Mouse (Mus musculus) heart, adult 2 months (tissue): ENCODE data around the gene Ppp1r7. TPM values are rescaled to one million over a fixed set of nuclear protein-coding genes. Genes with fewer than 3 reads are reported as not detected.
"Not testable (repeated sequence)": the region's sequence is repeated elsewhere in the genome, so short reads cannot be mapped to it uniquely, and the experiment has no call there.

Experiments
- DNase-seq, 2 experiments: peaks; one replicate each; pipeline ENCODE4 v3.0.0; 2021
- H3K27ac ChIP-seq: fragments of 200-600 bp; 2 replicates; pipeline ENCODE4 v1.8.1; 2022
- H3K27me3 ChIP-seq: fragments of 200-500 bp; 2 replicates; pipeline ENCODE4 v1.6.1; 2012; ENCODE audit warnings: mild to moderate bottlenecking, low read length, inconsistent platforms, mixed read lengths; ENCODE audit not compliant: control insufficient read depth, insufficient read depth
- H3K36me3 ChIP-seq: fragments of 200-500 bp; 2 replicates; pipeline ENCODE4 v1.6.1; 2012; ENCODE audit warnings: low read length, inconsistent platforms; ENCODE audit not compliant: control insufficient read depth, insufficient read depth
- H3K4me1 ChIP-seq: fragments of 200-500 bp; 2 replicates; pipeline ENCODE4 v1.6.1; 2011; ENCODE audit warnings: low read length; ENCODE audit not compliant: control insufficient read depth, insufficient read depth
- H3K4me3 ChIP-seq: fragments of 200-600 bp; 2 replicates; pipeline ENCODE4 v1.8.1; 2022
- H3K79me2 ChIP-seq: fragments of 200-500 bp; replicated peaks from 2 replicates; pipeline ENCODE4 v1.6.1; 2012; ENCODE audit warnings: mild to moderate bottlenecking, inconsistent platforms, low read length, moderate library complexity, mixed read lengths; ENCODE audit not compliant: control insufficient read depth, insufficient read depth
- H3K9ac ChIP-seq: fragments of 200-500 bp; 2 replicates; pipeline ENCODE4 v1.6.1; 2012; ENCODE audit warnings: low read depth, mild to moderate bottlenecking, control low read depth, inconsistent platforms, low read length, mixed read lengths
- CTCF ChIP-seq: fragments of 200-600 bp; IDR thresholded peaks from 2 replicates; pipeline ENCODE4 v1.8.1; 2022; ENCODE audit warnings: antibody characterized with exemption, mild to moderate bottlenecking, moderate library complexity
- EP300 ChIP-seq: fragments of 200-500 bp; IDR thresholded peaks from 2 replicates; pipeline ENCODE4 v1.6.1; 2011; ENCODE audit warnings: low read depth, low read length, control low read depth; ENCODE audit not compliant: insufficient read depth
- POLR2A ChIP-seq: fragments of 200-500 bp; IDR thresholded peaks from 2 replicates; pipeline ENCODE4 v1.6.1; 2011; ENCODE audit warnings: mild to moderate bottlenecking, low read depth, low read length, control low read depth; ENCODE audit not compliant: insufficient read depth
- WGBS: fragments of 180-500 bp; shearing (Covaris S2); methylation state at CpG from one replicate; pipeline ENCODE4 v1.1.7; 2018; 5-methylcytosine and 5-hydroxymethylcytosine counted together
- intact Hi-C: fragments of 180-260 bp; cut with DNase I; formaldehyde crosslinking; loops from one replicate; pipeline ENCODE4 v1.15.1; 2025
- long read RNA-seq: library from polyadenylated mRNA; stranded (forward); transcript quantifications from one replicate; pipeline ENCODE4 v2.0.0, GENCODE M21; 2021
- polyA plus RNA-seq: library from polyadenylated mRNA; depleted of rRNA; stranded (reverse); fragments of >200 nt; gene quantifications from 2 replicates; pipeline ENCODE4 v1.2.3, GENCODE M21; 2012; rRNA removed
- total RNA-seq, 2 experiments: library from RNA; stranded (reverse); gene quantifications; 2 replicates each; pipeline ENCODE4 v1.2.3; 2021

Ppp1r7 gene
- total RNA-seq (10 to 100 TPM; 22.7 to 24.1 TPM), polyA plus RNA-seq (2.9 and 4.2 TPM in 2 replicates)
- long read RNA-seq, full-length matches to known transcripts = 28 of 32 reads
- long read RNA-seq, partial matches to known transcripts = 0 of 32 reads
- long read RNA-seq, other reads (novel, unspliced or antisense) = 4 of 32 reads

GRCm38 (mm10) chr1:93342648-93343503 lies at the start of gene Ppp1r7, which contains the start of gene Pask:
Gene Ppp1r7, plus strand, starts transcription at chr1:93342854.
Gene Pask, minus strand, starts transcription at chr1:93343482.
- Histone ChIP-seq H3K4me3 (peak within 1 kb of the TSS; percentile 85), H3K27me3 (no peaks in the 10 kb centered on the region), H3K36me3 (no peaks in the 10 kb centered on the region), H3K9ac (peak within 1 kb of the TSS; percentile 85), H3K79me2 (0 out of 2 replicates have a peak, but pooled peaks cover 1% of the 10 kb centered on the region), H3K27ac (peak within 1 kb of the TSS; percentile 77), H3K4me1 (peaks cover 2% of the 10 kb centered on the region)
- under 1% methylated on average over 63 of the region's 63 CpGs for WGBS
- intact Hi-C loops = loop anchor here (2.0 to 10.0 kb wide), 9 partner anchors 36 to 462 kb away; partner anchors contain the start of genes Capn10, Dtymk, Hdlbp and Ing5
- TF ChIP-seq CTCF (no peak), EP300 (peak; percentile 44; the same call in 1 of the 2 replicates)
- peak; percentile 95 for DNase-seq

GRCm38 (mm10) chr1:93294491-93294890 lies 48.2 kb upstream of the Ppp1r7 start:
- DNase-seq, H3K9ac ChIP-seq, H3K4me1 ChIP-seq, H3K79me2 ChIP-seq, intact Hi-C loops, H3K27me3 ChIP-seq, H3K27ac ChIP-seq, H3K36me3 ChIP-seq, H3K4me3 ChIP-seq: not testable (repeated sequence)
- WGBS = 82% methylated on average over 3 of the region's 3 CpGs

GRCm38 (mm10) chr1:93299791-93300190 lies 42.9 kb upstream of the Ppp1r7 start:
- WGBS = 79% methylated on average over 4 of the region's 4 CpGs
- intact Hi-C loops = loop anchor here (5.0 kb wide), 1 partner anchor 62 kb away; the partner anchor contains the start of gene Sned1
- no peak for DNase-seq
- Histone ChIP-seq H3K36me3 (peaks cover 3% of the 10 kb centered on the region), H3K79me2 (no peaks in the 10 kb centered on the region), H3K9ac (no peak overlapping the region), H3K27me3 (no peaks in the 10 kb centered on the region), H3K4me3 (no peak overlapping the region), H3K4me1 (no peaks in the 10 kb centered on the region), H3K27ac (no peak overlapping the region)
- TF ChIP-seq EP300 (no peak), CTCF (no peak), POLR2A (no peak)

GRCm38 (mm10) chr1:93300578-93300977 lies 42.1 kb upstream of the Ppp1r7 start:
- H3K36me3 ChIP-seq = peaks cover 3% of the 10 kb centered on the region
- 61% methylated on average over 3 of the region's 3 CpGs for WGBS
- TF ChIP-seq CTCF = no peak
- no peak for TF ChIP-seq POLR2A
- TF ChIP-seq EP300 = 0 out of 2 replicates have a peak, but pooled peaks have one; percentile 23
- H3K4me1 ChIP-seq = peaks cover 2% of the 10 kb centered on the region; the same call in 1 of the 2 replicates
- intact Hi-C loops = loop anchor here (5.0 kb wide), 1 partner anchor 63 kb away; the partner anchor contains the start of gene Sned1
- no peak overlapping the region for H3K27ac ChIP-seq
- DNase-seq = peak in 1 of 2 experiments; percentile 38
- no peak overlapping the region for H3K4me3 ChIP-seq
- no peak overlapping the region for H3K9ac ChIP-seq
- no peaks in the 10 kb centered on the region for H3K27me3 ChIP-seq
- 0 out of 2 replicates have a peak, but pooled peaks cover under 1% of the 10 kb centered on the region for H3K79me2 ChIP-seq

- H3K4me3 ChIP-seq = peak within 1 kb of the TSS; percentile 97
- DNase-seq = peak; percentile 83 to 84
- peaks cover 2% of the 10 kb centered on the region; the same call in 1 of the 2 replicates for H3K4me1 ChIP-seq
- peak within 1 kb of the TSS; percentile 94 for H3K9ac ChIP-seq
- peaks cover 3% of the 10 kb centered on the region for H3K36me3 ChIP-seq
- 0 out of 2 replicates have a peak, but pooled peaks cover 1% of the 10 kb centered on the region for H3K79me2 ChIP-seq
- WGBS = 7% methylated on average over 36 of the region's 36 CpGs
- H3K27ac ChIP-seq = peak within 1 kb of the TSS; percentile 53
- intact Hi-C loops = loop anchor here (5.0 kb wide), 1 partner anchor 37 kb away; the partner anchor contains the start of genes Pask and Ppp1r7
- no peaks in the 10 kb centered on the region for H3K27me3 ChIP-seq
- TF ChIP-seq CTCF (peak; percentile 21; the same call in 1 of the 2 replicates), POLR2A (peak; percentile 72), EP300 (0 out of 2 replicates have a peak, but pooled peaks have one; percentile 30)
Measured at GRCm38 (mm10) chr1:93305581-93306337, 36.9 kb upstream of the Ppp1r7 start, which contains the start of gene Mterf4. Gene Mterf4, minus strand, starts transcription at chr1:93305915.
